Mouse (Mus musculus) stomach, postnatal 0 days (tissue): ENCODE results near the gene Galm. TPM values are rescaled to one million over a fixed set of nuclear protein-coding genes. Genes with fewer than 3 reads are reported as not detected.

Source experiments
- ATAC-seq: fragments of 200-750 bp; cut with Nextera tagmentation; 2 replicates; pipeline ENCODE4 v1.8.0; 2017; ENCODE audit not compliant: low FRiP score, low TSS enrichment
- DNase-seq: peaks from one replicate; pipeline ENCODE4 v3.0.0-alpha.2; 2016; ENCODE audit warnings: low spot score
- H3K27ac ChIP-seq: fragments of 300-500 bp; sonication (generic); replicated peaks from 2 replicates; pipeline ENCODE4 v1.5.1; 2014; ENCODE audit warnings: mild to moderate bottlenecking, control low read depth
- H3K27me3 ChIP-seq: fragments of 300-500 bp; sonication (generic); 2 replicates; pipeline ENCODE4 v1.6.1; 2014; ENCODE audit warnings: low read length; ENCODE audit not compliant: control insufficient read depth, insufficient read depth
- H3K36me3 ChIP-seq: fragments of 300-500 bp; sonication (generic); 2 replicates; pipeline ENCODE4 v1.6.1; 2014; ENCODE audit warnings: low read length, mixed read lengths; ENCODE audit not compliant: control insufficient read depth, insufficient read depth
- H3K4me1 ChIP-seq: fragments of 300-500 bp; sonication (generic); replicated peaks from 2 replicates; pipeline ENCODE4 v1.6.1; 2014; ENCODE audit warnings: antibody characterized with exemption; ENCODE audit not compliant: control insufficient read depth, insufficient read depth
- H3K4me2 ChIP-seq: fragments of 300-500 bp; sonication (generic); replicated peaks from 2 replicates; pipeline ENCODE4 v1.6.1; 2014; ENCODE audit warnings: low read depth, mild to moderate bottlenecking, control low read depth, moderate library complexity
- H3K4me3 ChIP-seq: fragments of 300-500 bp; sonication (generic); 2 replicates; pipeline ENCODE4 v1.5.1; 2014; ENCODE audit warnings: low read depth, low read length, control low read depth
- H3K9ac ChIP-seq: fragments of 300-500 bp; sonication (generic); 2 replicates; pipeline ENCODE4 v1.6.1; 2014; ENCODE audit warnings: mild to moderate bottlenecking, low read length, control low read depth, mixed read lengths
- H3K9me3 ChIP-seq: fragments of 300-500 bp; sonication (generic); 2 replicates; pipeline ENCODE4 v1.6.1; 2016; ENCODE audit warnings: low read length; ENCODE audit not compliant: control insufficient read depth
- CTCF ChIP-seq: IDR thresholded peaks from 2 replicates; pipeline ENCODE4 v1.5.1; 2016; ENCODE audit warnings: antibody characterized with exemption, low read depth, mild to moderate bottlenecking, moderate library complexity
- EP300 ChIP-seq: optimal IDR thresholded peaks from 2 replicates; pipeline ENCODE3; 2016; ENCODE audit warnings: antibody characterized with exemption
- WGBS: fragments of 180-500 bp; shearing (Covaris S2); extraction: QIAGEN DNeasy Blood & Tissue Kit; methylation state at CpG from one replicate; pipeline ENCODE4 v1.1.7; 2014; 5-methylcytosine and 5-hydroxymethylcytosine counted together
- polyA plus RNA-seq: library from polyadenylated mRNA; unstranded; fragments of >200 nt; fragmentation: Nextera tagmentation; extraction: Ambion mirVana; gene quantifications from 2 replicates; pipeline ENCODE4 v1.2.1, GENCODE M21; 2015

Gene Galm
- polyA plus RNA-seq, 1 experiment from 2014 or later: 31.6 TPM

- no peak for DNase-seq
- Histone ChIP-seq H3K9me3 (no peaks in the 10 kb centered on the region), H3K4me3 (no peak overlapping the region), H3K4me2 (no peak overlapping the region), H3K27me3 (no peaks in the 10 kb centered on the region), H3K9ac (no peak overlapping the region), H3K27ac (peak overlapping the region; percentile 56; the same call in 1 of the 2 replicates), H3K4me1 (peaks cover 3% of the 10 kb centered on the region; the same call in 1 of the 2 replicates), H3K36me3 (no peaks in the 10 kb centered on the region)
- ATAC-seq: no peak
- TF ChIP-seq CTCF (no peak), EP300 (no peak)
- WGBS: 69% methylated on average over 6 of the region's 6 CpGs
Observed at GRCm38 (mm10) chr17:80166346-80166745, 39.1 kb downstream of the Galm start.

- Histone ChIP-seq H3K36me3 (no peaks in the 10 kb centered on the region), H3K4me2 (no peak overlapping the region), H3K9ac (no peak overlapping the region), H3K4me1 (peaks cover 3% of the 10 kb centered on the region; the same call in 1 of the 2 replicates), H3K4me3 (no peak overlapping the region), H3K27me3 (no peaks in the 10 kb centered on the region), H3K27ac (no peak overlapping the region; the same call in 1 of the 2 replicates), H3K9me3 (no peaks in the 10 kb centered on the region)
- ATAC-seq (no peak), DNase-seq (no peak)
- TF ChIP-seq CTCF (no peak), EP300 (no peak)
- WGBS: 81% methylated on average over 4 of the region's 4 CpGs
Observed at GRCm38 (mm10) chr17:80167436-80167835, 40.2 kb downstream of the Galm start.

GRCm38 (mm10) chr17:80167851-80168251 is 40.6 kb downstream of the Galm start:
- no peak overlapping the region for H3K4me3 ChIP-seq
- H3K27me3 ChIP-seq: no peaks in the 10 kb centered on the region
- ATAC-seq: 0 out of 2 replicates have a peak, but pooled peaks have one; percentile 33
- H3K4me2 ChIP-seq: no peak overlapping the region
- H3K9ac ChIP-seq: no peak overlapping the region
- TF ChIP-seq EP300: no peak
- no peak for TF ChIP-seq CTCF
- H3K27ac ChIP-seq: no peak overlapping the region
- no peak for DNase-seq
- H3K9me3 ChIP-seq: no peaks in the 10 kb centered on the region
- 47% methylated on average over 7 of the region's 7 CpGs for WGBS
- H3K36me3 ChIP-seq: no peaks in the 10 kb centered on the region
- H3K4me1 ChIP-seq: peaks cover 3% of the 10 kb centered on the region; the same call in 1 of the 2 replicates

GRCm38 (mm10) chr17:80168425-80169182 is 41.3 kb downstream of the Galm start:
- Histone ChIP-seq H3K36me3 (no peaks in the 10 kb centered on the region), H3K27me3 (no peaks in the 10 kb centered on the region), H3K9me3 (no peaks in the 10 kb centered on the region), H3K4me2 (peak overlapping the region; percentile 41), H3K4me1 (peaks cover 3% of the 10 kb centered on the region; the same call in 1 of the 2 replicates), H3K9ac (peak overlapping the region; percentile 23; the same call in 1 of the 2 replicates), H3K27ac (peak overlapping the region; percentile 18; the same call in 1 of the 2 replicates), H3K4me3 (peak overlapping the region; percentile 10; the same call in 1 of the 2 replicates)
- 16% methylated on average over 16 of the region's 16 CpGs for WGBS
- DNase-seq (peak; percentile 36), ATAC-seq (peak; percentile 56; the same call in 1 of the 2 replicates)
- TF ChIP-seq EP300 (no peak), CTCF (no peak)

GRCm38 (mm10) chr17:80169792-80170191 is 42.5 kb downstream of the Galm start:
- Histone ChIP-seq H3K4me1 (peaks cover 3% of the 10 kb centered on the region; the same call in 1 of the 2 replicates), H3K27ac (no peak overlapping the region), H3K27me3 (no peaks in the 10 kb centered on the region), H3K9me3 (no peaks in the 10 kb centered on the region), H3K9ac (no peak overlapping the region), H3K36me3 (no peaks in the 10 kb centered on the region), H3K4me3 (no peak overlapping the region), H3K4me2 (no peak overlapping the region)
- WGBS: 95% methylated on average over 6 of the region's 6 CpGs
- TF ChIP-seq CTCF: no peak
- TF ChIP-seq EP300: no peak
- no peak for ATAC-seq
- DNase-seq: no peak

- no peak overlapping the region for H3K4me2 ChIP-seq
- H3K4me1 ChIP-seq: peaks cover 3% of the 10 kb centered on the region; the same call in 1 of the 2 replicates
- no peak overlapping the region for H3K27ac ChIP-seq
- no peak for ATAC-seq
- WGBS: 79% methylated on average over 7 of the region's 7 CpGs
- DNase-seq: no peak
- H3K9me3 ChIP-seq: no peaks in the 10 kb centered on the region
- TF ChIP-seq EP300 (no peak), CTCF (no peak)
- no peak overlapping the region for H3K4me3 ChIP-seq
- H3K9ac ChIP-seq: no peak overlapping the region
- no peaks in the 10 kb centered on the region for H3K36me3 ChIP-seq
- no peaks in the 10 kb centered on the region for H3K27me3 ChIP-seq
Observed at GRCm38 (mm10) chr17:80170951-80171350, 43.7 kb downstream of the Galm start.
